Mouse (Mus musculus) spleen, adult 2 months (tissue): Measurements from ENCODE around the gene Rtl5.

Source experiments
- CTCF ChIP-seq: fragments of 200-500 bp; IDR thresholded peaks from 2 replicates; pipeline ENCODE4 v1.5.1; 2011; ENCODE audit warnings: mild to moderate bottlenecking, inconsistent platforms; ENCODE audit not compliant: insufficient read depth, insufficient read length, insufficient replicate concordance; ENCODE audit errors: extremely low read depth
- POLR2A ChIP-seq: fragments of 200-500 bp; IDR thresholded peaks from 2 replicates; pipeline ENCODE4 v1.6.1; 2011; ENCODE audit warnings: low read depth, low read length, inconsistent platforms

- TF ChIP-seq CTCF (no peak), POLR2A (no peak)
Observed at GRCm38 (mm10) chrX:102036866-102037361, 34.2 kb downstream of the Rtl5 start.
